Mouse (Mus musculus): ENCODE measurements around the gene Tdrkh. TPM values are rescaled to one million over a fixed set of nuclear protein-coding genes. Genes with fewer than 3 reads are reported as not detected.
A peak's percentile ranks its signal among the peaks of the same experiment; 100 is the strongest.

Tdrkh gene
- total RNA-seq, 2 experiments from 2014 or later, result 1.5 to 2.0 TPM

DNA sequence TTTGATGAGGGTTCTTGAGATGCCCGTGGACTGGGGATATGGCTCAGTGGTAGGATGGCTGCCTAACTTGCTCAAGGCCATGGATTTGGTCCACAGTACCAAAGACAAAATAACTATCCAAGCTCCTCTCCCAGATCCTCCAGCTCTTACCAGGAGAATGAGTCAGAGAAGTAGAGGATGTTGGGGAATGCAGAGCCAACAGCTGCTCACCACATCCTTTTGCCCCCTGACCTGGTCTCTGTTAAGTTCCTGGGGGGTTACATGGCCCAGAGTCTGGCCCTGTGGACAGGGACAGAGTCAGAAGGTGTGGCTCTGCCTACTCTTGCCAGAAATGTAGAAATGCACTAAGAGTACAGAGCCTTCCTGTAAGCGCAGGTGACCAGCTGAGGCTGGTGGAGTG is 46.8 kb downstream of the Tdrkh start:
- DNase-seq, result no peak

DNA sequence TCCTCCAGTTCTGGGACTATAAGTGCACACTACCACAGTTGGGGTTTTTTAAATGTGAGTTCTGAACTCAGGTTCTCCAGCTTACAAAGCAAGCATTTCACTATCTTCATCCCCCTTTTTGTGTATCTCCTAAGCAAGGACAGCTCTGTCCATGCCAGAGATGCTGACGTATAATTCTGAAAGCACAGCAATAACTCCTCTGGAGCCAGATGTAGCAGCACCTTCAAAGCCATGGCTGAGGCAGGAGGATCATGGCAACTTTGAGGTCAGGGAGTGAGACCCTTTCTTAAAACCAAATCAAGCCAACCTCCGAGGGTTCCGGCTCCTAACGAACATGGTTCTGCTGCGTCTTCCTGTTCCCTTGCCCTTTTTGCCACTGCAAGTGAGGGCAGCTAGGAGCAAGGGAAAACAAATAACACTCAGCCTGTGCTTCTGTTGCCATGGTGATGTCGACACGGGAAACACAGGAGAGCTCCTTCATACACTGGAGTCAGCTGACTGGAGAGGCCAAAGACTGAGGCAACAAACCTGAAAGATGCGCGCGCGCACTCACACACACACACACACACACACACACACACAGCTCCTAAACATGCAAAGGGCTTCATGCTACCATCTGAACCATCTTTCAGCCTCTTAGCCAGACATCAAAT is 51.0 kb downstream of the Tdrkh start:
- DNase-seq, result no peak

DNA sequence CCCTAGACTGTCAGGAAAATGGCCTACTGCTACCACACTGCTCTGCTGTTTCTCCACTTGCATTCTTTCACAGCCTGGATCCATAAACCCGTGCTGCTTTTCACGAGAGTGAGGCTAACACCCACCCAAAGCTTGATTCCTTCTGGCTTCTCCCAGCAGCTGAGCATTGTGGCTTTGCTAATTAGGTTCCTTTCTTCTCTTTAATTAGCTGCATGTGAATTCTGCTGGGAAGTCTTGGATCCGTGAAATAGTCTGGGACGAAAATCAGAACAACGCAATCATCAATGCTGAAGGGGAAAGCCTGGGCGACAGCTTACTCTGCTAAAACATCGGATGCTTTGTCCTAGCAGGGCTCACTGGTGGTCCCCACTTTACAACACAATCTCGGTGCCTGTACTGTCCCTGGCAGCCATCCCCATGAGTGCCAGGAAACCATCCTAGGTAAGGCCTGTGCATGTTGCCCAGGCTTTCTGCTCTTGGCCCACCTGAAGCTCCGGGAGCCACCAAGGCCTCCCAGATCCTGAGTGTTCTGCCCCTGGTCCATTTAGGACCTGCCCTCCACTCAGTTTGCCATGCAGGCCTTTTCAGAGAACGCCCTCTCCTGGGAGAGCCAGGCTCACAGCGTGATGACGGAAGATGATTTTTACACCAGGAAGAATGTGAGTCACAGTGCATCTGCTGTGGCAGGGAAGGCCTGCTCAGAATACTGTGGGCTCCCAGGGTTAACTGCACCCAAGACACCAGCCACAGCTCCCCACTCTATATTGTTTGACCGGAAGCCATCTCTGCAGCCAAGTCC is 52.8 kb downstream of the Tdrkh start:
- no peak for DNase-seq

DNA sequence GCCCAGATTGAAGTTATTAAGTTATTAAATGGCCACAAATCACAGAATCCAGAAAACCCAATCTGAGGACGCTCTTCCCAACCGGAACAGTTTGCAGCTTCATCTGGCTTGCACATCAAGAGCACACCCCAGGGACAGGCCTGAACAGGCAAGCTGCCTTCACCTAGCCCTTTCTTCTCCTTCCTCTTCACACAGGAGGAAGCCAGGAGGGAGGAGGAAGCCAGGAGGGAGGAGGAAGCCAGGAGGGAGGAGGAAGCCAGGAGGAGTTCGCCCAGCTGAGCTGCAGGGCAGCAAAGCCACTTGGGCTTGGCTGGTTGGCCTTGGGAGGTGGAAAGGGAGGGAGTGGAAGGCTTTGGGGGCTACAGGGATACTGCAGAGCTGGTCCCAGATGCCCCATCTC is 55.9 kb downstream of the Tdrkh start:
- DNase-seq, result no peak

DNA sequence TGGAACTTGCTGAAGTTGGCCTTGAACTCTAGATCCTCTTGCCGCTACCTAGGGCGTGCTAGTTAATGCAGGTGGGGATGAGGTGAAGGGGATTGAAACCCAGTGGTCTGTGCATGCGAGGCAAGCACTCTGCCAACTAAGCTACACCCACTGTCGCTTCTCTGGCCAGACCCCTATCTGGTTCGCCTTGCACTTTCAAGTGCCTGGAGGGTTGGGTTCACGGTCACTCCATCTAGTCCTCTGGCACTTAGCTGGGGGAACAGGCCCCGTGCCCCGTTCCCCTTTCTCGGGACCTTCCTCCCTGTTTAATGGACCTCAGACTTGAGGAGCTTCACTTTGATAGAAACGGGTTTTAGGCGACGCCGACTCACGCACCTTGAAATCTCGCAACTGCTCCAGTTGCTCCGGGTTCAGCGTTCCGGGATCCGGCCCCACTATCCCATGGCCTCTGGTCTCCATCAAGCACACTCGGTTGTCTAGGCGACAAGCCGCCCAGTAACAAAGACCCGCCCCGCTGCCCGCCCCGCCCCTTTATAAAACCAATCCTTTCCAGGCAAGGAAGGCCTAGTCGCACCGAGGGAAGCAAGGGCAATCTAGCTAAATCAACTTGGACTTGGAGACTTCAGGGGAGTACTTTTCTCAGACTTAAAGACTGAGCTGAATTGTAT is 59.5 kb downstream of the Tdrkh start:
- DNase-seq, result peak; percentile 40

DNA sequence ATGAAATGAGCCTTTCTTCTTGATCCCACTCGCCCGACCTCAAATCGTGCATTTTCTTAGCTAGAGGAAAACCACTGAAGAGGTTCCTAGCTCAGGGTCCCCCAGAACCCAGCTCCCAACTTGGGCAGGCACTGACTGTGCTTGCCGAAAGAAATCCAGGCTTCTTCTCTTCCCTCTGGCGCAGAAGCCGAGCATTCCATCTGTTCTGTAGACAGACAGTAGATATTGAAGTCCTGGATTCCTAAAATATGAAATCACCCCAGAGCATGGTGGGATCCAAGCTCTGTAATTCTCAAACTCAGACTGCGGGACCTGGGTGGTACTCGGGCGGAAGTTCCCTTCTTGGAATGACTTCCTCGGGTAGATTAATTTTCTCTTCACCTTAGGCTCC is 60.0 kb downstream of the Tdrkh start:
- DNase-seq, result no peak

DNA sequence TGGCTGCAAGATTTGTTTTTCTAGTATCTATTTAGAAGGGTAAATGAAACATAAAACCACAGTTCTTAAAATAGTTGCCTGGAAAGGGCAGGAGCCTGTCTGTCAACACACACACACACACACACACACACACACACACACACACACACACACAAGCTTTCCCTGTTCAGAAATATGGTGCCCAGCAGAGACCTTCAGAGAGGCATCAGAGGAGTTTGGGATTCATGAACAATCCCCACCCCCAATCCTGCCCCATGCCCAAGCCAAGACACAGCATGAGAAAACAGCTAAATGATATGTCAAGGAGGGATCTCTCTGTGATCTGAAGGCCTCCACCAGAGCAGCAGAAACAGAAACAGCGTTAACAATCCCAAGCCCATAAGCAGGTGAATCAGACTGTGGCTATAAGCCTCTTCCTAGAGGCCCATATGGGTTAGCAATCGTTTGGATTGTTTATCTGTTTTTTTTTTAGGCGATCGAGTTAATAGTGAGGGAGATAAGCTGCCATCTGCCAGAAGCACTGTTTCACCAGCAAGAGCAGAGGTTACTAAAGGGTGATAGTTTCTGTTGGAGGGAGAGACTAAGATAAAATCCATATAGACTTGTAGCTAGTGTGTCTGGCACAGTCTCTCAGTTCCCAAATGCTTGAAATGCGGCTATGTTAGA is 60.6 kb downstream of the Tdrkh start:
- DNase-seq, result peak; percentile 25

DNA sequence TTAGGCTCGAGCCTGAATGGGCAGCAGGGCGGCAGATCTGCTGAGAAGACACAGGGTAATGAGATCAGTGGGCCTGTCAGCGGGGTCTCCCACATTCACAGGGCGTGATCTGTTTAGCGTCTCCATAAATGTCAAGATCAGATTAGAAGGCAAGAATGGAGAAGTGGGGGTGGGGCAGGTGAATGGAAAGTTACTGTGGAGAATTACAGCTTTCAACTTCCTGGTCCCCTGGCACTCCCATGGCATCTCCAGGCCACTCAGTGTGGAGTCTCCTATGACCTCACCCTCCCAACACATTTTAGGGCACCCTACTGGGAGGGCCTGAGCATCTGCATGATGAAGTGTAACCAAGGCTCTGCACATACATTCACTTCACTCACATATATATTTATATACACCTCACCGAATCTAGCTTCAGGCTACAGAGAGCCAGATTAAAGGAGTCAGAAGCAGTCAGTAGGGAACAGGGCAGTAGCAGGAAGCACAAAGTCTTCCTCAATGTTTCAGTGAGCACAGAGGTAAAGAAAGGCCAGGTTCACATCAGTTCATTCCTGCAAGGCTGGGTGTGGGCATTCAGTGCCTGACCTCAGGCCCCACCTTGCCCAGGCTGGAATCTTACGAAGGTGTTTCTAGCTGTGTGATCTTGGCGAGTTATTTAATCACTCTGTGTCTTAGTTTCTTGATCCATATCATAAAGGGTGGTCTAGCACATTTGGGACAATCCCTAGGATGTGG is 63.4 kb downstream of the Tdrkh start:
- no peak for DNase-seq

DNA sequence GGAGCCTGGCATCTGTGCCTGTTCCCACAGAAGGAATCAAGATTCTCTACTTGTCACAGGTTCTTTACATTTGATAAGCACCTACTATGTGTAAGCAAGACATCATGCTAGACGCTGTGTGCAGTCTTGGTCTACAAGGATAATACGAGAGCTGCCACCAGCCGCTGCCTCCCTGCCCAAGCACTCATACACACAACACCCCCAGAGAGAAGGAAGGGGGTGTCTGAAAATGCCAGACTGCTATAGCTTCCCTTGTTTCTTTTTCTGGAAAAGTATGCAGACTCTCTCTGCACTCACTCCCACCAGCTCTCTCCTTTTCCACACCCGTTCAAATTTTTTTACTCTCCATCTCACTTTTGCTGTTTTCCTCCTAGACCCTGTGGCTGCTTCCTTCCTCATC is 64.4 kb downstream of the Tdrkh start:
- no peak for DNase-seq

DNA sequence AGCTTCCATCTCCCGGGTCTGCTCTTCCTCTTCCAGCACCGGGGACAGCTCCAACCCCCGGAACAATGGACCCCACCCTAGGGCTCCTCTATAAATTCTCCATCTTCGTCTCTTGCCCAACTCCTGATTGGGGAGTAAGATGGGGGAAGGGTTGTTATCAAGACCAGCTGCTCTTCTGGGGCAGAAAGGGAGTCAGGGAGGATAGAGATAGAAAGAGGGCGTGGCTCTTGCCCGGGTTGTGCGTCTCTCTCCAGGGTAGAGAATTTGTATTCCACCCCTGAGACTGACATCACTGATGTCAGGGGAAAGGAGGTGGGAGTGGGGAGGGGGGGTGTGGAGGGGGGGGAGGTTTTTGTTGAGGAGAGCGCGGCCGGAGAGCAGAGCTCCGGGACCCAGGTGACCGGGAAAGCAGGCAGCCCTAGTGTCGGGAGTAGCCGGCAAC is 64.9 kb downstream of the Tdrkh start, which contains the start of gene Celf3:
TSS of gene Celf3 (plus strand) at position 315 of the 442 bp plus-strand sequence.
- DNase-seq, result no peak

DNA sequence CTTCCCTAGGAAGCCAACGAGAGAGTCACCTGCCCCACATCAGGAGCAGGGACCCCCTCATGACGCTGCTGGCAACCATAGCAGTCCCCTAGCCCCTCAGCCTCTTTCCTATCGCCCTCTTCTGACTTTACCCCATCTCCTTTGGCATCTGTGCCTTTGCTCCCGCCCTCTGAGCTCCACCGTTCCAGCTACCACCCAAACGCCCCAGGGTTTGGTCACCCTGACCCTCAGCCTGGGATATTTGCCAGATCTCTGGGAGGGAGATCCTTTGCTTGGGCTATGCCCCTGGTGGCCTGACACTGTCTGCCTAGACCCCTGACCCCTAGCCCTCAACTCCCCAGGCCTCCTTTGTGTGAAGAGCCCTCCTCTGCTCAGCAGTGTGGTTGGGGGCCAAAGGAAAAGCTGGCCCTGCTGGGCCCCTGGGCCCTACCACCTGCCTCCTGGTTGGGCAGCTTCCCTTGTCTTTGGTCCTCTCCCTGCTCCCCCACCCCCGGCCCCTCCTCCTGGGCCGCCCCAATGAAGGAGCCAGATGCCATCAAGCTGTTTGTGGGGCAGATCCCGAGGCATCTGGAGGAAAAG is 65.6 kb downstream of the Tdrkh start:
- DNase-seq, result no peak

DNA sequence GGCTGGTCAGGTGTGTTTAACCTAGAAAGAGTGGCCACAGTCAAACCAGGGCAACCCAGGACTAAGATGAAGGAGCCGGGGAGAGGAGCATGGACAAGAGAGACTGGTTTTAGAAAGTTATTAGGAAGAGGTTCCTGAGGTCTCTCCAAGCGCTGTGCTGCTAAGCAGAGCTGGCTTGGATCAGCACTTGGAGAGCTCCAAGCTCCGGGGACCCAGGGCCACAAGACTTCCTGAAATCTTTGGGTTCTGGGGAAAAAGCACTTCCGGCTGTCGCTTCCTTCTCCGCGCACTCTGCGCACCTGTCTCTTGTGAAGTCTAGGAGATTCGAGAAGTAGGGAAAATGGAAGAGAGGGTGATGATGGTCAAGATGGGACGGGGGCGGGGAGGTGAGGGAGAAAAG is 66.5 kb downstream of the Tdrkh start:
- no peak for DNase-seq

DNA sequence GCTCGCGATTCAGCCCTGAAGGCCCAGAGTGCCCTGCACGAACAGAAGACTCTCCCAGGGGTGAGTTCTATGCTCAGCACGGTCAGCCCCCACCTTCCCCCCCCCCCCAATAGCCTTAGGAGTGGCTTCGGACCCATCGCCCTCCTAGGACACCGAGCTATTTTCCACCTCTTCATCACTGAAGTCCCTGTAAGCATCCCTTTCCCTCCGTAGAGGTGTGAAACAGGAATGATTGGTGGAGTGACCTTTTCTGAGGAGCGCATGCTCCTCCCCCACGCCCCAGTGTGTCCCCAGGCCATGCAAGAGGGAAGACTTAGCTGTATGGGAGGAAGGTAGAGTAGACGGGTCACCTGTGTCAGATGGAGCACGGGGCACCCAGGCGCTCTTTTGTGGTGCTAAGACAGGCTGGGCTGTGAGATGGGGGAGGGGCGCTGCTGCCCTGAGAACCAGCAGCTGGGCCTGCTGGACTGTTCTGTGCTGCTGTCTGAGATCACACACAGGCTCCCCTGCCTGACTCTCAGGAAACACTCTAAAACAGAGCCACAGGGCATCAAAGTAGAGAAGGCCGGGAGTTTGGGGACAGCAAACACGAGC is 67.3 kb downstream of the Tdrkh start, which contains the start of gene Riiad1:
TSS of gene Riiad1 (minus strand) at position 51 of the 594 bp plus-strand sequence.
- no peak for DNase-seq

DNA sequence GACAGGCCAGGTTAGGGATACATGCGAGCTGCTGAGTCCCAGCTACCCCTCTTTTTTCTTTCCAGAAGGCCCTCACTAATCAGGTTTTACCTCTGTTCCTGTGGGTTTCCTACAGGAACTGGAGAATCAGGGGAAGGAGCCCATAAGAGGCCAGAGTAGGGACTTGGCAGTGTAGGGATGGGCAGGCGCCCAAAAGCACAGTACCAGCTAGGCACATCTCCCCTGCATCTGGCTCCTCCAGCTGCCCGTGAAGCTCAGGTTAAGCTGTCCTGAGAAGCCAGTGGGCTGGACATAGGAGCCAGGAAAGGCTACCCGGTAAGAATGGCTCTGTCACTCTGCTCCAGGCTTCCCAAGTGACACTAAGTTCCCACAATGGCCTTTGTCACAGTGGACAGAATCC is 68.4 kb downstream of the Tdrkh start:
- DNase-seq, result peak; percentile 33

DNA sequence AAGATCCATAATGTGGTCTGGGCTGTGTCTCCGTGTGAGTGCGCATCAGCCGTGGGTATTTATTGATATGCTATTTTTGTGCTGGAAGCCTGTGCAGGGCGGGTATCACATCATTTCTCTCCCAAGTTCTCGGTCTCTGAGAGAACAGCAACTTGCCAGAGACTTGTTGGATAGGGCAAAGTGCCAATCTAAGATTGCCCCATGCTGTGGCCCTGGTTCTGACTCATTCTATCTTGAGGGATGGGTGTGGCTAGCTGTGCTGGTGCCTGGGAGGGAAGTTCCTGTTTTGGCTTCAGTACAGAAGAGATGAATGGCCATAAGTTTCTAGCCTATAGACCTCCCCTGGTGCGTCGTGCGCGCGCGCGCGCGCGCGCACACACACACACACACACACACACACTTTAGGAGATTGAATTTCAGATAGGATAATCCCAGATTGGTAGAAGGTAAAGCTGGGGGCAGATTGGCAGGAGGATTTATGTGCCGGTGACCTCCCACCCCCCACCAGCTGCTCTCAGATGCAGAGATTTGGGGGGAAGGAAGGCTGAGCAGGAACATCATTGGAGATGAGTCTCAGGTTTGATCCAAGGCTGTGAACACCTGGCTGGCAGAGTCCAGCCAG is 69.8 kb downstream of the Tdrkh start:
- peak; percentile 31 for DNase-seq

DNA sequence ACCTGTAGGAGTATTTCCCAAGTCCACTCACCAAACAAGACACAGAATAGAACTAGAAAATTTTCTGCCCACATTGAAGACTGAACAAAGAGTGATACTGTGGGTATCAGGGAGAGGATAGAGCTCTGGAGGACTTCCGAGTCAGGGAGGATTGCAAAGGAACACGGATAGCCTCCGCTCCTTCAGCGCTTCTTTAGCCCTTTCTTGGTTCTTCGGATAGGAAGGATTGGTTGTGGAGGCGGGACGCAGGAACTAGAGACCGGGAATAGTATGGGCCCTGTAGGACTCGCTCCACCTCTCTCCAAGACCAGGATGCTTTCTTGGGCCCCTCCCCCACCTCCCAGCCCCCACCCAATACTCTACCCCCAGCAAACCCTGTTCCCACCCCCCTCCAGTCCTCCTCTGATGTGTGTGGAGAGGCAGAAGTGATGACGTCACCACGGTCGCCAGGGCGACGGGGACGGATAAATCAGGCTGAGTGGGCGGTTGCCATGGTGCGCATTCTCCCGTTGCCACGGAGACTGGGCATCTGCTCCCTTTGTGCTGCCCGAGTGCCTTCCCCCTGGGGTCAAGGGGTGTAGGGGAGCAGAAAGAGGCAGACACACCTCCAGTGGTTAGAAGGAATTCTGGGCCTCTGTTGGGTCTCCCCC is 70.8 kb downstream of the Tdrkh start:
- no peak for DNase-seq
